Comparison of ENCODE assay signal across 10 mouse cellular contexts in genomic region chr1:90234620-90235054, GRCm38 (mm10). TPM values are rescaled to one million over a fixed set of nuclear protein-coding genes. Genes with fewer than 3 reads are reported as not detected.
DNase-seq lines count a peak whose midpoint lies in the region; ATAC-seq and TF ChIP-seq lines count a peak whose summit lies in the region.
"Had no signal": no experiment of that assay in that cellular context is flagged by ENCODE, and none has a peak within 500 bp of the region (broad histone marks: within the 10 kb centered on the region; RNA-seq: fewer than 3 reads in every experiment).

No protein-coding gene starts in this region.

- no peak for ATAC-seq in heart, embryonic 12.5 days (ENCODE audit: insufficient number of reproducible peaks, low FRiP score)
- ATAC-seq in hindbrain, embryonic 14.5 days (ENCODE audit: low FRiP score): no peak

- peak; percentile 83 to 85 for DNase-seq in heart, adult 18-20 months
- peak; percentile 94 for DNase-seq in NIH3T3 (ENCODE audit: low read depth)
- peak; percentile 87 for DNase-seq in fibroblast of lung, adult 2 months (ENCODE audit: low read depth)
- DNase-seq in lung, adult 18-20 months: peak; percentile 66 to 76
- DNase-seq in thymus, adult 2 months: no peak
- no peak for DNase-seq in spleen, postnatal 14 days (ENCODE audit: low spot score in 2 of 2)
- no peak for DNase-seq in hindbrain, embryonic 14.5 days (ENCODE audit: low spot score)

- no peak overlapping the region for H3K4me2 ChIP-seq in heart, embryonic 12.5 days
- no peak overlapping the region for H3K4me2 ChIP-seq in hindbrain, embryonic 14.5 days (replicated peaks)
- H3K4me2 ChIP-seq: heart, embryonic 15.5 days; lung, embryonic 15.5 days had no signal

- no peak overlapping the region for H3K27ac ChIP-seq in heart, embryonic 12.5 days (ENCODE audit: poor library complexity, severe bottlenecking)
- no peak overlapping the region for H3K27ac ChIP-seq in thymus, adult 2 months (ENCODE audit: control insufficient read depth, insufficient read depth, low read length)
- H3K27ac ChIP-seq in hindbrain, embryonic 14.5 days: no peak overlapping the region
- H3K27ac ChIP-seq: heart, embryonic 15.5 days; lung, embryonic 15.5 days had no signal

- peaks cover 39% of the 10 kb centered on the region for H3K4me1 ChIP-seq in heart, embryonic 12.5 days (replicated peaks)
- H3K4me1 ChIP-seq in thymus, adult 2 months (replicated peaks; ENCODE audit: control insufficient read depth, insufficient read depth, low read length): no peaks in the 10 kb centered on the region
- H3K4me1 ChIP-seq in hindbrain, embryonic 14.5 days (replicated peaks; ENCODE audit: control insufficient read depth, insufficient read depth, low read length): peaks cover 22% of the 10 kb centered on the region
- H3K4me1 ChIP-seq: heart, embryonic 15.5 days; lung, embryonic 15.5 days had no signal

- WGBS in heart, embryonic 12.5 days: 55% methylated on average over 11 of the region's 11 CpGs
- WGBS in thymus, adult 2 months: 79% methylated on average over 11 of the region's 11 CpGs
- WGBS in hindbrain, embryonic 14.5 days: 78% methylated on average over 11 of the region's 11 CpGs

- H3K36me3 ChIP-seq in heart, embryonic 12.5 days: no peaks in the 10 kb centered on the region
- H3K36me3 ChIP-seq in thymus, adult 2 months (ENCODE audit: control insufficient read depth, insufficient read depth, low read length): no peaks in the 10 kb centered on the region
- H3K36me3 ChIP-seq in hindbrain, embryonic 14.5 days (replicated peaks; ENCODE audit: control insufficient read depth, insufficient read depth): no peaks in the 10 kb centered on the region
- H3K36me3 ChIP-seq: heart, embryonic 15.5 days; lung, embryonic 15.5 days had no signal

- H3K9me3 ChIP-seq in heart, embryonic 12.5 days (replicated peaks): no peaks in the 10 kb centered on the region
- H3K9me3 ChIP-seq in hindbrain, embryonic 14.5 days (ENCODE audit: control insufficient read depth, low read length): no peaks in the 10 kb centered on the region
- H3K9me3 ChIP-seq: heart, embryonic 15.5 days; lung, embryonic 15.5 days had no signal

- no peak for TF ChIP-seq POLR2A in thymus, adult 2 months (IDR thresholded peaks at IDR 0.05; ENCODE audit: control insufficient read depth, extremely low read depth, insufficient read depth, low read length, poor library complexity)

- TF ChIP-seq CTCF in thymus, adult 2 months (IDR thresholded peaks at IDR 0.05; ENCODE audit: borderline replicate concordance, control insufficient read depth, extremely low read depth, insufficient read depth, low read length, poor library complexity): no peak

- no peak overlapping the region for H3K9ac ChIP-seq in heart, embryonic 12.5 days
- no peak overlapping the region for H3K9ac ChIP-seq in hindbrain, embryonic 14.5 days
- H3K9ac ChIP-seq: heart, embryonic 15.5 days; lung, embryonic 15.5 days had no signal

- no peak overlapping the region for H3K4me3 ChIP-seq in heart, embryonic 12.5 days
- H3K4me3 ChIP-seq in thymus, adult 2 months (ENCODE audit: control insufficient read depth, insufficient read depth, low read length): no peak overlapping the region
- H3K4me3 ChIP-seq in hindbrain, embryonic 14.5 days (replicated peaks; ENCODE audit: low read length): no peak overlapping the region
- H3K4me3 ChIP-seq: heart, embryonic 15.5 days; lung, embryonic 15.5 days had no signal

- H3K27me3 ChIP-seq in heart, embryonic 12.5 days (replicated peaks): no peaks in the 10 kb centered on the region
- H3K27me3 ChIP-seq in thymus, adult 2 months (ENCODE audit: control insufficient read depth, insufficient read depth, low read length): no peaks in the 10 kb centered on the region
- no peaks in the 10 kb centered on the region for H3K27me3 ChIP-seq in hindbrain, embryonic 14.5 days (ENCODE audit: control insufficient read depth, insufficient read depth, low read length)
- H3K27me3 ChIP-seq: heart, embryonic 15.5 days had no signal

RNA-seq across cellular contexts. Expression of gene Ackr3, which starts 30.9 kb away (rescaled TPM):
- total RNA-seq in heart, adult 18-20 months (2021): 10 to 100 TPM; 49.2 to 52.5 TPM
- polyA plus RNA-seq in heart, embryonic 12.5 days (2016; fragmentation: Nextera tagmentation; extraction: Ambion mirVana): 49.4 and 52.2 TPM in 2 replicates
- 17.1 and 24.7 TPM in 2 replicates for polyA plus RNA-seq in thymus, adult 2 months (2012; rRNA removed)
- polyA plus RNA-seq in hindbrain, embryonic 14.5 days (2014; fragmentation: Nextera tagmentation; extraction: Ambion mirVana): 10.3 and 11.1 TPM in 2 replicates

Comparison
In these comparisons a context has a peak if more than half of its experiments do, and no peak if none do; other contexts are left out.
1. DNase-seq: peak in heart, adult 18-20 months (2 of 2), NIH3T3 (single experiment), fibroblast of lung, adult 2 months (single experiment) and lung, adult 18-20 months (2 of 2); none in thymus, adult 2 months (single experiment), spleen, postnatal 14 days (0 of 2) and hindbrain, embryonic 14.5 days (single experiment).